Mouse (Mus musculus) neural tube, embryonic 13.5 days (tissue): ENCODE results near the gene Plekhg5. TPM values are rescaled to one million over a fixed set of nuclear protein-coding genes. Genes with fewer than 3 reads are reported as not detected.

Experiments
- ATAC-seq: fragments of 200-750 bp; cut with Nextera tagmentation; 2 replicates; pipeline ENCODE4 v1.8.0; 2017; ENCODE audit warnings: low read depth, mild to moderate bottlenecking, moderate TSS enrichment, moderate library complexity
- H3K27ac ChIP-seq: fragments of 300-500 bp; sonication (generic); replicated peaks from 2 replicates; pipeline ENCODE4 v1.5.1; 2015; ENCODE audit warnings: moderate library complexity, mild to moderate bottlenecking, inconsistent platforms
- H3K27me3 ChIP-seq: fragments of 300-500 bp; sonication (generic); 2 replicates; pipeline ENCODE4 v1.6.1; 2015; ENCODE audit warnings: mild to moderate bottlenecking, inconsistent platforms
- H3K36me3 ChIP-seq: fragments of 300-500 bp; sonication (generic); 2 replicates; pipeline ENCODE4 v1.6.1; 2015; ENCODE audit warnings: mild to moderate bottlenecking, inconsistent platforms
- H3K4me1 ChIP-seq: fragments of 300-500 bp; sonication (generic); replicated peaks from 2 replicates; pipeline ENCODE4 v1.6.1; 2015; ENCODE audit warnings: inconsistent platforms
- H3K4me2 ChIP-seq: fragments of 300-500 bp; sonication (generic); 2 replicates; pipeline ENCODE4 v1.6.1; 2015; ENCODE audit warnings: inconsistent platforms, mild to moderate bottlenecking, moderate library complexity
- H3K4me3 ChIP-seq: fragments of 300-500 bp; sonication (generic); 2 replicates; pipeline ENCODE4 v1.5.1; 2015; ENCODE audit warnings: mild to moderate bottlenecking, inconsistent platforms
- H3K9ac ChIP-seq: fragments of 300-500 bp; sonication (generic); 2 replicates; pipeline ENCODE4 v1.6.1; 2015; ENCODE audit warnings: moderate library complexity, mild to moderate bottlenecking, inconsistent platforms
- H3K9me3 ChIP-seq: fragments of 300-500 bp; sonication (generic); 2 replicates; pipeline ENCODE4 v1.6.1; 2016; ENCODE audit warnings: inconsistent platforms
- WGBS: fragments of 180-500 bp; shearing (Covaris S2); methylation state at CpG from one replicate; pipeline ENCODE4 v1.1.7; 2015; 5-methylcytosine and 5-hydroxymethylcytosine counted together
- polyA plus RNA-seq: library from polyadenylated mRNA; unstranded; fragments of >200 nt; fragmentation: Nextera tagmentation; extraction: Ambion mirVana; gene quantifications from 2 replicates; pipeline ENCODE4 v1.2.1, GENCODE M21; 2015

Gene Plekhg5
- polyA plus RNA-seq, 1 experiment from 2014 or later = 9.9 TPM

- no peak for ATAC-seq
- 66% methylated on average over 6 of the region's 6 CpGs for WGBS
- Histone ChIP-seq H3K4me2 (no peak overlapping the region), H3K9ac (no peak overlapping the region), H3K27ac (no peak overlapping the region), H3K4me3 (no peak overlapping the region), H3K4me1 (peaks cover 20% of the 10 kb centered on the region), H3K9me3 (no peaks in the 10 kb centered on the region), H3K36me3 (no peaks in the 10 kb centered on the region), H3K27me3 (peaks cover 69% of the 10 kb centered on the region)
Measured at GRCm38 (mm10) chr4:152161601-152162000, 89.3 kb downstream of the Plekhg5 start.

DNA sequence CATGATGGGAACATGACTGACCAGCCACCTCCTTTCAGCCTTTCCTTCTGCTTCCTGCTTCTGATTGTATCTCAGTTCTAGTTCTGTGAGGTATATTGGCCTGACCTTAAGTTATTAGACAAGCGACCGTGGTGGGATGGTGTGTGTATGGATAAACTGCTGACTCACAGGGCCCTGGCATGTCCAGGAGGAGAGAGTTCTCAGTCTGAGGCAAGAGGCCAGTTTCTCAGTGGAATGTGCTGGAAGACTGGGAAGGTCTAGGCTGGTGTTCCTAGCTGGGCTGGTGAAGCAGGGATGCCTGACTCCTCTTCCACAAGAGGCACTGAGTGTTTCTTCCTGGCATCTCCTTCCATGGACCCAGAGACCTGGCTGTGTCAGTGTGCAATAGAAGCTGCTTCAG lies 90.5 kb downstream of the Plekhg5 start:
- no peak for ATAC-seq
- H3K27me3 ChIP-seq = peaks cover 58% of the 10 kb centered on the region
- no peak overlapping the region for H3K4me3 ChIP-seq
- H3K4me2 ChIP-seq = no peak overlapping the region
- H3K27ac ChIP-seq = no peak overlapping the region
- peaks cover 20% of the 10 kb centered on the region for H3K4me1 ChIP-seq
- WGBS = 95% methylated on average over 2 of the region's 2 CpGs
- no peaks in the 10 kb centered on the region for H3K9me3 ChIP-seq
- H3K9ac ChIP-seq = no peak overlapping the region
- no peaks in the 10 kb centered on the region for H3K36me3 ChIP-seq

Other genes with a start within 250 kb of the Plekhg5 start
- gene Camta1, start 210.6 kb upstream of the Plekhg5 start, polyA plus RNA-seq = 165 and 175 TPM in 2 replicates
- gene Dnajc11, start 138.8 kb upstream of the Plekhg5 start, polyA plus RNA-seq = 66.7 and 79.6 TPM in 2 replicates
- gene Thap3, start 83.5 kb upstream of the Plekhg5 start, polyA plus RNA-seq = 33.6 and 33.8 TPM in 2 replicates
- 19.1 and 20.6 TPM in 2 replicates for gene Phf13, start 76.2 kb upstream of the Plekhg5 start, polyA plus RNA-seq
- gene Klhl21, start 63.7 kb upstream of the Plekhg5 start, polyA plus RNA-seq = 4.5 TPM in 2 replicates
- 15.3 and 18.8 TPM in 2 replicates for gene Zbtb48, start 44.8 kb upstream of the Plekhg5 start, polyA plus RNA-seq
- 1.2 and 1.3 TPM in 2 replicates for gene Tas1r1, start 33.9 kb upstream of the Plekhg5 start, polyA plus RNA-seq
- gene Nol9, start 33.2 kb upstream of the Plekhg5 start, polyA plus RNA-seq = 26.4 and 27.1 TPM in 2 replicates
- 0.84 and 1.8 TPM in 2 replicates for gene Tnfrsf25, start 43.4 kb downstream of the Plekhg5 start, polyA plus RNA-seq
- 0.21 and 0.51 TPM in 2 replicates for gene Espn, start 79.9 kb downstream of the Plekhg5 start, polyA plus RNA-seq
- 0.13 and 0.15 TPM in 2 replicates for gene Hes2, start 86.4 kb downstream of the Plekhg5 start, polyA plus RNA-seq
- 316 and 346 TPM in 2 replicates for gene Acot7, start 105.6 kb downstream of the Plekhg5 start, polyA plus RNA-seq
- gene Gpr153, start 201.7 kb downstream of the Plekhg5 start, polyA plus RNA-seq = 10.7 and 11.8 TPM in 2 replicates
- 0.24 and 0.26 TPM in 2 replicates for gene Hes3, start 219.2 kb downstream of the Plekhg5 start, polyA plus RNA-seq
- gene Icmt, start 224.7 kb downstream of the Plekhg5 start, polyA plus RNA-seq = 17.9 and 21.7 TPM in 2 replicates
- 6.3 and 10.4 TPM in 2 replicates for gene Rnf207, start 246.5 kb downstream of the Plekhg5 start, polyA plus RNA-seq